Mouse (Mus musculus): ENCODE data around the gene Nrp2.

Nrp2 gene

DNA sequence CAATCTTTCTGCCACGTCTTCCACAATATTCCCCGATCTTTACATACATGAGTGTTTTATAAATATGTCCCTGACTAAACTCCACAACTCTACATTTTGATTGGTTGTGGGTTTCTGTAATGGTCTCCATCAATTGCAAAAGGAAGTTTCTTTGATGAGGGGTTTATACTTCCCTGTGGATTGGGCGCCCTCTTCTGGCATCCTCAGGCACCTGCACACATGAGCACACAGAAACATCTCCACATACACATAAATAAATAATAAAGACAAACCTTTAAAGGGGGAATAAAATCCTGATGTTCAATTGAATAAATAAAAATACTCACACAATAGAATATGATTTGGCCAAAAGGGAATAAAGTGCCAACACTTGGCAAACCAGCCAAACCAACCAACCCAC, 117.1 kb downstream of the Nrp2 start:
- no peak for ATAC-seq (ENCODE audit: low TSS enrichment)

DNA sequence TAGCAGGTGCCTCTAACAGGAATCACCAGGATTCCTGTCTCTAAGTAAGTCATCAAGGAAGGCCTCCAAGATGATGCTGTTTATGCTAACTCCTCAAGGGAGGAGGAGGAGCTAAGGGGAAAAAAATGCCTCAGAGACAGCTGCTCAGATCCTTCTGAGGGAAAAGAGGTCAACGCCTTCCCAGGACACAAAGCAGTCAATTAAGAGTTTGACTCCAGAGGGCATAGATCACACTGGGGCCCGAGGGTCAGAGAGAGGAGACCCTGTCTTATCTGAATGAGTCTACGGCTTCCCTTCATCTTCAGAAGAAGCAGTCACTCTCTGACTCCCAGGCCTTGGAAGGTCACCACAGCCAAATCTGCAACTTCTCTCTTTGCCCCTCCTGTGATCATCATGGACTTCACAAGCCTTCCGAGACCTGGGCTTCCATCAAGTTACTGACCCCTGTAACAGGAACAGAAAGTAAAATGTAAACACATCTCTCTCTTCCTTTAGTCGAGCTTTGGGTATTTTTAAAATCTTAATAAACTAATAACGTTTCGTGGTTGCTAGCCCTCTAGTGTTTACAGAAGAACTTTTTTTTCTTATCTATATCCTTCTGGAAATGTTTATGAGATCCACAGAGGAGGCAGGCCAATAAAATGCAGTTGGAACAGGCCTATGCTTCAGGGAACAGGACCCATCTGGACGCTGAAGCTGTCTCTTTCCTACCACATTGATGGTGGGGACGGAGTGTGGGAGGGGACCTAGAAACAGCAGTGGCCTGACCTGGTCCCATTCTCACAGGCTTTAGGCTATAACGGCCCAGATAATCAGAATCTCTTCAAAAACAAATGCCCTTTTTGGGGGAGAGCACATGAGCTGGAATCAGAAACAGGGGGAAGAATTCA, 118.7 kb downstream of the Nrp2 start:
- ATAC-seq (ENCODE audit: low TSS enrichment) = no peak

DNA sequence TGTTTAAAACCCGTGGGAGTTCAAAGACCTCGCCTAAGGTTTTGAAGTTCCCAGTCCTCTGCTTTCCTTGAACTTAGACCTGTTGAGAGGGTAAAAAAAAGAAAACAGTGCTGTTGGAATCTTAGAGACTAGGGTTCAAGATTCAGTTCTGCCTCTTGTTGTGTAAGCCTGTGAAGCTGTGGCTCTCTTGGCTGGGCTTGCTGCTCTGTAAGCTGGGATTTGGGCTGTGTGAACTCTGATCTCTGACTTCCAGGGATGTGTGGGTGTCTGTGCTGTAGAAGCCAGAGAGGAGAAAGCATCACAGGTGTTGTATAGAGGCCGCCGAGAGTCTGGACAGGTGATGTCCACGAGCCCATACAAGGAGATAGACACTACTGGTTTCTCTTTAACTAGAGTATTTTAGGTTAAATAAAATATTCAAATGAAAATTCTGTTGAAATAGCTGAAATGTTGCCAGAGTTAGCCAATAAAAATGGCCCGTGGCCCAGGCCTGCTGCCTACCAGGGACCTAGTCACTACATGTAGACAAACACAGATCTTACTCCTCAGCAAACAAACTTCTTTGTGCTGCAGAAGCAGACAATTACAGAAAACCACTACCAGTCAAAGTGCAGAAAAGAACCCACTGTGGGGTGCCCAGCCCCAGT, 120.6 kb downstream of the Nrp2 start:
- ATAC-seq (ENCODE audit: low TSS enrichment) = no peak

DNA sequence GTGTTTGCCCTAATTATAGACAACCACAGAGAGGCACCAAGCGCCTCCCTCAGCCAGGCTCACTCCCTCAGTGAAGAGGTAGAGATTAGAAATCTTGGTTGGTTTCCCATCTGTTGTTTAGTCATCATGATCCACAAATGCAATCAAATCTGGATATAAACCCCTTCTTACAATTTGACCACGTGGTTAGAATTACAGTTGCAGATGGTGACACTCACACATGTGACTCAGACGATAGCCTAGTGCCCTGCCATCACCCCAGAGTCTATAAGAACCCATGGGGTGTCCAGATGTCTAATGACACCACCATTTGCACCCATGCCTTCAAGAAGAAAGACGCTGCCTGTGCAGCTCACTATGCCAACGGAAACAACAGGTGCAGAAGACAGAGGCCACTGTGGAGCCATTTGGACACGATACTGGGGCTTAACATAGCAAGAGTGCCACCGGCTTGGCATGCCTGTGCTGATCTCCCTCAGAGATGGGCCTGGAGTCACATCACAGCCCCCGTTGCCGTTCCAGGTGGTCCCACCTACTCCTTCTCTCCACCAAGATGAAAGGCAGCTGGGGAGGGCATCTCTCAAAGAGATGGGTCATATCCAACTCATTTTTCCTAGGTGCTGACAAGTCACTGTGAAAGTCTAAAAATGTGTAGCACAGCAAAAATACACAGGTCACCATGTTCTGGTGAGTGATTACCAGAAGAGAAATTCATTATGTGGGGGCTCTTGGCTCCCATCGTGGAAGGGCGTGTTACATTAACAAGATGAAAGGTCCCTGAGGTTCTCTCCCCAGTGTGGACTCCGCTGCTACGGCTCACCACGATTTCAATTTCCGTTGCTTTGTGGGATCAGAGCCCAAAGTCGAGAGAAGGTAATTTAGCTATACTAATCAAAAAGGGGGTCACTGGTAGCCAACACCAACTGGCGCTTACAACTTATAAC, 123.0 kb downstream of the Nrp2 start:
- ATAC-seq (ENCODE audit: low TSS enrichment) = no peak

DNA sequence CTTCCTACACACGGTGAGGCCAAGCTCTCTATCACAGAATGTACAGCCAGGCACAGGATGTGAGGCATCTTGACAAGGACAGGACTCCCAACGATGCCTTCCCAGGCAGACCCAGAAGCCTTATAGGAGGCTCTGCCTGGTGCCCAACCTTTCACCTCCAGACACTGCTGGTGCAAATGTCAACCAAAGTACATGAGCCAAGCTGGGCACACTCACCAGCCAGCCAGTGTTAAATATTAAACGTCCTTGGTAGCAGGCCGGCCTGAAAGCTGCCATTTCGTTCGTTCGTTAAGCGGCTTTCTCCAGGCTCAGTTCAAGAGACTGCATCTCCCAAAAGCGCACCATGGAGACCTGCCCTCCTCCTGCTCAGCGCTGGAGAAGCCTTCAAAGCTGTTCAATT, 124.2 kb downstream of the Nrp2 start:
- no peak for ATAC-seq (ENCODE audit: low TSS enrichment)

DNA sequence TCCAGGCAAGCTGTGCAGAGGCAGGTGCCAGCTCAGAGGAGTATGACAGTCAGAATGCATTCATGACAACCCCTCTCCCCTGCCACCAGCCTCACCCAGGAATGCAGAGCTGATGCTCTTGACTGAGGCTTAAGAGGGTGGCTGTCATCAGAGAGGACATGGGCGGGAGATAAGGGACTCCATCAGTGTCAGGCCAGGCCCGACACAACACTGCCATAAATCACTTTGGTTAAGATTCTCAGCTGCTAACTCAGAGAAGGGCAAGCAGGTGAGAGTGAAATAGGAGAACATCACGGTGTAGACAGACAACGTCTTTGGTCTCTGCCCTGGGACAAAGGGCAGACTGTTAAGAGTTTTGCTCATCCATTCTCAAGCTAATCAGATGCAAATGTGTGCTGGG, 125.1 kb downstream of the Nrp2 start:
- ATAC-seq (ENCODE audit: low TSS enrichment) = no peak

DNA sequence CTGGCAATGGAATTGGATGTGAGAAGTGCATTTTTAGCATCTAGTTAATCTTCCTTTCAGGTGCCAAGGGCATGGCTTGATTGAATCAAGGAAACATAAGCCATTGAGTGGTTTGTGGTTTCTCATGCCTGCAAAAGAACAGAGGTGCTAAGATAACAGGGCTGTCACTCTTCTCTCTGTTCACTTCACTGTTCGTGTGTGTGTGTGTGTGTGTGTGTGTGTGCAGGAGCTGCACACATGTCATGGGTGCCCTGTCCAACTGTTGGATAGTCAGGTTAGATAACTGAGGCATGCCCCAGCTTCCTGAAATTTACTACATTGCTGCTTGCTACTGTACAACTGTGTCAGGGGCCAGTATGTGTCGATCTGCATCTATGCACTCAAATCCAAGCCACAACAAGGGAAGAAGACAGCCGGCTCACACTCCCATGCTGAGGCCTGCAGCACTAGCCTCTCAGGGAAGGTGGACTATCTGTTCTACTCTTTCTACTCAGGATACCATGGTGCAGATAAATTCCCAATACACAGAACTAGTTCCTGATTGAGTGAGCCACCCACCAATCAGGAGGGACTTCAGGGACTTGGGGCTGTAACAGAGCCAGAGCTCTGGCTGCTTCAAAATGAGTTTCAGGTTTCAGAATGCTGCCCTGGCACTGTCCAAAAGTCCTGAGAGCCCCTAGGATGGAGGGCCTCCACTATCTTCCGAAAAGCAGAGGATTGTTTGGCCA, 126.8 kb downstream of the Nrp2 start:
- ATAC-seq (ENCODE audit: low TSS enrichment) = no peak

DNA sequence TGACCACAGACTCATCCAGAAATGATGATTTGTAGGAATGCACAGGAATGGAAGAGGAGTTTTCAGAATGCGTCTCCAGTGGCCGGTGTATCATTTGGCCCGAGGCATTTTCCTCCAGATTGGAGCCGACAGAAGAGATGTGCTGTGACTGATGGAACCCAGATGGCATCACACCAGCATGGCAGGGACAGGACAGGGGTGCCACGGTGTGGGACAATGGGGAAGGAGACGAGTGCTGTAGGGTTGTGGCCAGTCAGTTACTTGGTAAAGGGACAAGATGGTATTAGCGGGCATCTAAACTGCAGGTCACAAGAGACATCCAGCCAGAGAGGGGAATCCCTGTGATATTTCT, 127.3 kb downstream of the Nrp2 start:
- ATAC-seq (ENCODE audit: low TSS enrichment) = no peak

DNA sequence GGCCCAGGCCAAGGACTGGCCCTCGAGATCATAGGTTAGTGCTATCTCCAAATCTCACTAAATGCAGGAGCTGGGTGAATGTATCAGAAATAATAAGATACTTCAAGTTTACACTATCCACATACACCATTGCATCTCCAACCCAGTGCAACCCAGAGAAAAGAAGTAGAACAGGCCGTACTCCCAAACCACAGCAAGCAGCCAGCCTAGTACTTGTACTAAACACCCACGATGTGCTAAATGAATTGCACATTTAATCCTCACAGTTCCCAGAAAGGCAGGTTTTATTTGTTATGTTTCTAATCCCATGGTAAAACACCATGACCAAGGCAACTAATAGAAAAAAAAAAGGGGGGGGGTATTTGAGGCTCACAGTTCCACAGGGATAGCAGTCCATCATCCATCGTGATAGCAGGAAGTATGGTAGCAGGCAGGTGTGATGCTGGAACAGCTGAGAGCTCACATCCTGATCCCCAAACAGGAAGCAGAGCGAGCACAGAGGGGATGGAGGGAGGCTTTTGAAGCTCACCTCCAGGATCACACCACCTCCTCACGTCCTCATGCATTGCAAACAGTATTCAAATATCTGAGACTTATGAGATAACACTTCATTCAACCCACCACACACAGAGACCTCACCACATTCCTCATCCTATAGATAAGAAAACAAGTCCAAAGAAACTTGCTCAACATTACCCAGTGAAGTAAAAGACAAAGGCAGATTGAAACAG, 128.8 kb downstream of the Nrp2 start:
- peak; percentile 87 for ATAC-seq (ENCODE audit: low TSS enrichment)

DNA sequence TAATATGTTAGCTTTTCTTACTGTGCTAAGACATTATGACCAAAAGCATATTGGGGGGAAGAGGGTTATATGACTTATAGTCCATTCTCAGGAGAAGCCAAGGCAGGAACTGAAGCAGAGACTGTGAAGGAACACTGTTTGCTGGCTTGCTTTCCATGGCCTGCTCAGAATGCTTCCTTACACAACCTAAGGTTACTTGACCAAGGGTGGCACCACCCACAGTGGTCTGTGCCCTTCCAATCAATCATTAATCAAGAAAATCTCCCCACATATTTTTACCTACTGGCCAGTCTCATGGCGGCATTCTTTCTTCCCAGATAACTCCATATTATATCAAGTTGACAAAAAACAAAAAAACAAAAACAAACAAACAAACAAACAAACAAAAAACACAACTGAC, 130.3 kb downstream of the Nrp2 start:
- ATAC-seq (ENCODE audit: low TSS enrichment) = no peak

DNA sequence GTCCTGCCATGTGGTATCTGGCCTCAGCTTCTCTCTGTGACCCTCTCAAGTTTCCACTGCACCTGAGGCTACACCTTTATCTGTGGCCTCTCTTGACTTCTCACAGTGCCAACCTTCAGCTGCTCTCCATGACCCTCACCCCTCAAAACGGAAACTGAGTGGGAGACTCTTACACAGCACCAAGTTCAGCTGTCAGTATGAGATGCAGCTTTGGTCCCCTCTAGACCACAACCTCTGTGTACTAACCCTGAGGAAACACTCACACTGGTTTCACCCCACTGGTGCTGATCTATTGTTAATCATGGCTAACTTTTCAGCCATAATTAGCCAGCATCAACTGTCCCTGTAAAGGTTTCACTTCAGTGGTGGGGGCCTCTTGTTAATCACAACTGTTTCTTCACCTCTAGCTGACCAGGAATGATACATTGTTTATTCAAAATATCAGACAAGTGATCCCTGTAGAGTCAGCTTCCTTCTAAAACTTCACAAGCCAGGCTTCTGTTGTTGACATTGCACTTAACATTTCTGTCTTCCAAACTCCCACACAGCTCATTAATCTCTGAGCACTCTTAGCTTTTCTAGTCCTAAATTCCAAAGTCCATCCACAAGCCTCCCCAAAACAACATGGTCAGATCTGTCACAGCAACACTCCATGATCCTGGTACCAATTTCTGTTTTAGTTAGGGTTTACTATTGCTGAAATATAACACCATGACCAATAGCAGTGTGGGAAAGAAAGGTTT, 131.5 kb downstream of the Nrp2 start:
- ATAC-seq (ENCODE audit: low TSS enrichment) = no peak

DNA sequence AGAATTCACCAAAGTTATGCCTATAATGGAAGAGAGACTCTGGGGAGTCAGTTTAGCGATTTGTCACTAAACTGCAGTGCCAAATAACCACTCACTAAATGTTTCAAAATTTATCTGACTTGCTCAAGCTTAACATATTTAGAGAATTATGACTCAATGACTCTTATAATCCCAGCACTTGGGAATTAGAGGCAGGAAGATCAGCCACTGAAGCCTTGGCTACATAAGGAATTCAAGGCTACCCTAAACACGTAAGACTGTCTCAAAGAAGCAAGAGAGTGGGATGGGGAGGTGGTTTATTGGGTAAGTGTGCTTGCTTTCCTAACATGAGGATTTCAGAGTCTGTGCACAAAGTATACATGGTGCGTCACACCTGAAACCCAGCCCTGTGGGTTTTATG, 135.0 kb downstream of the Nrp2 start:
- no peak for ATAC-seq (ENCODE audit: low TSS enrichment)

DNA sequence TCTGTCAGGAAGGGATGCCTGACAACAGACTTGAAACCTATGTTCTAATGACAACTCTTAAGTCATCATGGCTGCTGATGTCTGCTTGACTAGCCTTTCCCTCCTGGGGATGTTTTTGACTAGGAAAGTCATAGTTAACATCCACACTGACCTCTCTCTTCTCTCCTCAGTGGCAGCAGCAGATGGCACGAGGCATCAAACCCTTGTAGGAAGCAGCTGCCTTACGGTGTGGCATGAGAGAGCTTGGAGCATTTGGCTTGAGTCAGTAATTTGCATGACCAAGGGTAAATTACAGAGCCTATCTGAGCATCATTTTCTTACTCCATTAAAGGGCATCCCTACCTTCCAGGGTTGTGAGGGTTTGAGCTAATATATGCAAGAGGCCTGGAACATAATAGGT, 135.5 kb downstream of the Nrp2 start:
- ATAC-seq (ENCODE audit: low TSS enrichment) = no peak

DNA sequence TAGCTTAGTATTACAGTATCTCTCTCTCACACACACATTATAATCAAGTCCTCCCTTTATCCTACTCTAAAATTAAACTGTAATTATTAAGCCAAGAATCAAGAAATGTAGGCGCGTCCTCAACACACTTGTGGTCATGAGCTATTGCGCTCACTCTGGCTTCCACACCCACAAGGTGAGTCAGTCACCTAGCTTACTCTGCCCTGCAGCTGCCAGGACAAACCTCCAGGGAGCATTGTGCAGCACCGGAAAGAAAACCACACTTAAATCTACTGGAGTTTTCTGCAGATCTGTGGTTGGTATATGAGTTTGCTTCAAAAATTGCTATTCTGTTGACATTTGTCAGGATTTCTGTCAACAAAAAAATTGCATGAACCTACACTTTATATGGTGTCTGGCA, 140.1 kb downstream of the Nrp2 start:
- no peak for ATAC-seq (ENCODE audit: low TSS enrichment)

DNA sequence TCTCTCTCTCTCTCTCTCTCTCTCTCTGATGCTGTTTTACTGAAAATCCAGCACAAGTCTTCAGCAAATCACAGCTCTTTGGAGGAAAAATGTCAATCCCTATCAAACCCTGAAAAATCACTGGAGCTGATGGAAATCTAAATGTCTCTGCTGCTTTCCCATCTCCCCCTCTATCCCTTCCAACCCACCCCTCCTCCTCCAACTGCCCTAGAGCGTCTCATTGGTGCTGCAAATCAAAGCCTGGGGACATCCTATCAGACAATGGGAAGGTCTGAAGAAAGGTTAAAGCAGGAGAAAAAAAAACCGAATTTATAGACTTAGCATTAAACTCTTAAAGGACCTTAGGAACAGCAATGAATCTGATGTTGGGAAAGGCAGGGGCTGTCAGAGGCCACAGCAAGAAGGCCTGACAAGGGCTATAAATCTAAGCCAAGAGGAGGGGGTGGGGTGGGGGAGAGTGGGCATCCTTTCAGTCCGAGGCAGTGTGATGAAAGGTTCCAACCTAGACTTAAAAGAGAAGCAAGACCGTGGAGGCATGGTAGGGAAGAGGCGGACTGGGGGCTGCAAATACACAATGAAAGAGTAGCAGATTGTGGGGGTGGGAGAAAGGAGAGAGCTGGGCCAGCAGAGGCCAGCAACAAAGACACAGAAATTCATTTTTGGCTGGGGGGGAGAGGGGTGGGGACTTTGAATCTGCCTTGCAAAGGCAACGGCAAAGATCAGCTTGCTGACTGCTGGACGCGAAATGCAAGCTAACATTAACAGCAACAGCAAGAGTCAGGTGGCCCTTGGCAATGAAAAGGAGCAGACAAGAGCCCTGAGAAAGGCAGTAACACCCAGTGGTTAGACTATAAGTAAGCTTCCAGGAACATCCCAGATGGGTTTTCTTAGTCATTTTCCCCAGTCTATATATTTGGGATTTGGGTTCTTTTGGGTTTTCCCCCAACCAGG, 148.2 kb downstream of the Nrp2 start:
- ATAC-seq (ENCODE audit: low TSS enrichment) = no peak

DNA sequence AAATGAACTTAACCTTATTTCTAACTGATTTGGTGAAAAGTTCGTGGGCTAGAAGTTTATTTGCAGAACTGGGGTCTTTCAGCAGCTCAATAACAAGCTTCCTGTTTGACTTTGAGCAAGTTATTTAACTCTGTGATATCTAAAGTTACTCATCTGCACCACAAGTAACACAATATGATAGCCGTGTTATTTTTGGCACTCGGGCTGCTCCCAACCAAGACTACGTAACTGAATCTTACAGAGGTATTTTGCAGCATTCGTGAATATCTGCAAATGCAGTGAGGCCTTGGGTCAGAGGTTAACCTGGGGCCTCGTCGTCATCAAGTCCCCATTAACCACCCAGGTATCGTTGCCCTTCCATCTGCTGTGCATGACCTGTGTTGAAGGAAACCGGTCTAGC, 150.3 kb downstream of the Nrp2 start:
- ATAC-seq (ENCODE audit: low TSS enrichment) = no peak

DNA sequence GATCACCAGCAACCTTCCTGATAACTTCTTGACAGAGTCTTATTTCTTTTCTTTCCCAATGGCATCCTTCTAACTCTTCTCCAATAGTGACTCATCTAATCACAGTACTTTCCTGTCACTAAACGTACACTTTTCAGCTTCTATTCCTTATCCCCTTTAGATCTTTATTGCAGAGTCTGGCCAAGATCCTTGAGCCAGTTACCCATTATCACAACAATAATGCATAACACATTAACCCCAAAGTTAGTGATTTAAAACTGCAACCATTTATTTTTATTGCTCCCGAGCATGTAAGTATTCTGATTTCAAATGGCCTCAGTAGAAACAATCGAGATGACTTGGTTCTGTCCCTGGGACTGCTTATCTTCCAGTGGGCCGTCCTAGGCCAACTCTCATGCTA, 150.9 kb downstream of the Nrp2 start:
- ATAC-seq (ENCODE audit: low TSS enrichment) = no peak

DNA sequence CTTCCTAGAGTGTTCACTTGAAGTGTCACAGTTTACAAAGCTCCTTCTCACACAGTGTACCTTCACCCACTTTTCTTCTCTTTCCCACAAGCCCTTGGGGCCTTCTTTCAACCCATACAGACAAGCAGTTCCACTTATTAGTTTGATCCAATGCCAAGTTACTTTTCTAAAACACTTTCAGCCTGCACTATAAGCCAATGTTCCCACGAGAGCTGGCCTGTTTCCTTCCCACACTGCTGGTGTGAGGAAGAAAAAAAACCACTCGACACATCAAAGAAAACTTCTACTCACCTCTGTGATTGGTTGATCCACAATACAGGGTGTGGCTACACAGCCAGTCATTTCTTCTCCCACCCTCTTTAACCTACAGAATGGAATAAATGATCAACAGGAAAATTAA, 156.0 kb downstream of the Nrp2 start:
- no peak for ATAC-seq (ENCODE audit: low TSS enrichment)
